Mouse (Mus musculus): ENCODE measurements around the gene Olfr1277. TPM values are rescaled to one million over a fixed set of nuclear protein-coding genes. Genes with fewer than 3 reads are reported as not detected.

The Olfr1277 gene
- total RNA-seq (2017) = not detected in 2 replicates

- no peak for ATAC-seq (replicated peaks in 1 of 2; ENCODE audit: insufficient read depth in 1 of 2, low FRiP score in 2 of 2, low TSS enrichment in 1 of 2, low read depth in 1 of 2, poor library complexity in 2 of 2, severe bottlenecking in 2 of 2)
Measured at GRCm38 (mm10) chr2:111274006-111274405, at the start of gene Olfr1277. TSS of gene Olfr1277 (minus strand) at chr2:111274106.

GRCm38 (mm10) chr2:111313717-111314116, 39.8 kb upstream of the Olfr1277 start, which contains the start of gene Olfr1280:
TSS of gene Olfr1280 (plus strand) at chr2:111314017.
- no peak for ATAC-seq (replicated peaks in 1 of 2; ENCODE audit: insufficient read depth in 1 of 2, low FRiP score in 2 of 2, low TSS enrichment in 1 of 2, low read depth in 1 of 2, poor library complexity in 2 of 2, severe bottlenecking in 2 of 2)

- ATAC-seq (replicated peaks in 1 of 2; ENCODE audit: insufficient read depth in 1 of 2, low FRiP score in 2 of 2, low TSS enrichment in 1 of 2, low read depth in 1 of 2, poor library complexity in 2 of 2, severe bottlenecking in 2 of 2) = no peak
Measured at GRCm38 (mm10) chr2:111300374-111300773, 26.5 kb upstream of the Olfr1277 start, which contains the start of gene Olfr1279. TSS of gene Olfr1279 (plus strand) at chr2:111300635.

- ATAC-seq (replicated peaks in 1 of 2; ENCODE audit: insufficient read depth in 1 of 2, low FRiP score in 2 of 2, low TSS enrichment in 1 of 2, low read depth in 1 of 2, poor library complexity in 2 of 2, severe bottlenecking in 2 of 2) = no peak
Measured at GRCm38 (mm10) chr2:111298541-111298940, 24.6 kb upstream of the Olfr1277 start.

GRCm38 (mm10) chr2:111289836-111290235, 15.9 kb upstream of the Olfr1277 start, which contains the start of gene Olfr1278:
TSS of gene Olfr1278 (plus strand) at chr2:111290136.
- ATAC-seq (replicated peaks in 1 of 2; ENCODE audit: insufficient read depth in 1 of 2, low FRiP score in 2 of 2, low TSS enrichment in 1 of 2, low read depth in 1 of 2, poor library complexity in 2 of 2, severe bottlenecking in 2 of 2) = no peak

- no peak for ATAC-seq (replicated peaks in 1 of 2; ENCODE audit: insufficient read depth in 1 of 2, low FRiP score in 2 of 2, low TSS enrichment in 1 of 2, low read depth in 1 of 2, poor library complexity in 2 of 2, severe bottlenecking in 2 of 2)
Measured at GRCm38 (mm10) chr2:111254216-111254615, 19.7 kb downstream of the Olfr1277 start, which contains the start of gene Olfr1276. TSS of gene Olfr1276 (plus strand) at chr2:111254516.

- ATAC-seq (replicated peaks in 1 of 2; ENCODE audit: insufficient read depth in 1 of 2, low FRiP score in 2 of 2, low TSS enrichment in 1 of 2, low read depth in 1 of 2, poor library complexity in 2 of 2, severe bottlenecking in 2 of 2) = no peak
Measured at GRCm38 (mm10) chr2:111235186-111235585, 38.7 kb downstream of the Olfr1277 start, which contains the start of gene Olfr1275. TSS of gene Olfr1275 (minus strand) at chr2:111235286.

- no peak for ATAC-seq (replicated peaks in 1 of 2; ENCODE audit: insufficient read depth in 1 of 2, low FRiP score in 2 of 2, low TSS enrichment in 1 of 2, low read depth in 1 of 2, poor library complexity in 2 of 2, severe bottlenecking in 2 of 2)
Measured at GRCm38 (mm10) chr2:111229502-111229901, 44.4 kb downstream of the Olfr1277 start, which contains the start of gene 4930430A15Rik. TSS of gene 4930430A15Rik (minus strand) at chr2:111229602.

Other genes with a start within 250 kb of the Olfr1277 start
- gene Gm13941, start 168.1 kb downstream of the Olfr1277 start, total RNA-seq (2017) = not detected in 2 replicates
- gene Gm15130, start 121.2 kb downstream of the Olfr1277 start, total RNA-seq (2017) = not detected in 2 replicates
- gene 4930430A15Rik, start 44.5 kb downstream of the Olfr1277 start, total RNA-seq (2017) = not detected in 2 replicates
- not detected in 2 replicates for gene Olfr1275, start 38.8 kb downstream of the Olfr1277 start, total RNA-seq (2017)
- not detected in 2 replicates for gene Olfr1276, start 19.6 kb downstream of the Olfr1277 start, total RNA-seq (2017)
- gene Olfr1278, start 16.0 kb upstream of the Olfr1277 start, total RNA-seq (2017) = not detected in 2 replicates
- gene Olfr1279, start 26.5 kb upstream of the Olfr1277 start, total RNA-seq (2017) = not detected in 2 replicates
- not detected in 2 replicates for gene Olfr1280, start 39.9 kb upstream of the Olfr1277 start, total RNA-seq (2017)
- not detected in 2 replicates for gene Olfr1281, start 52.4 kb upstream of the Olfr1277 start, total RNA-seq (2017)
- not detected in 2 replicates for gene Olfr1282, start 62.0 kb upstream of the Olfr1277 start, total RNA-seq (2017)
- not detected in 2 replicates for gene Olfr1283, start 92.7 kb upstream of the Olfr1277 start, total RNA-seq (2017)
- gene Olfr1284, start 101.4 kb upstream of the Olfr1277 start, total RNA-seq (2017) = not detected in 2 replicates
- gene Olfr1286, start 149.0 kb upstream of the Olfr1277 start, total RNA-seq (2017) = not detected in 2 replicates
- not detected in 2 replicates for gene Olfr1287, start 175.0 kb upstream of the Olfr1277 start, total RNA-seq (2017)
- not detected in 2 replicates for gene Olfr1288, start 200.0 kb upstream of the Olfr1277 start, total RNA-seq (2017)
- gene Olfr1289, start 206.7 kb upstream of the Olfr1277 start, total RNA-seq (2017) = not detected in 2 replicates
- not detected in 2 replicates for gene Olfr1290, start 219.7 kb upstream of the Olfr1277 start, total RNA-seq (2017)
- gene Olfr1291-ps1, start 223.1 kb upstream of the Olfr1277 start, total RNA-seq (2017) = not detected in 2 replicates

Measured in hematopoietic stem cell, adult 5-6 weeks (primary cell).